ENCODE assay signal across 14 mouse cellular contexts in genomic region chr11:57958233-57958632, GRCm38 (mm10). TPM values are rescaled to one million over a fixed set of nuclear protein-coding genes. Genes with fewer than 3 reads are reported as not detected.
A peak's percentile ranks its signal among the peaks of the same experiment; 100 is the strongest.
DNase-seq lines count a peak whose midpoint lies in the region; ATAC-seq lines count a peak whose summit lies in the region.
"Had no signal": no experiment of that assay in that cellular context is flagged by ENCODE, and none has a peak within 500 bp of the region (broad histone marks: within the 10 kb centered on the region; RNA-seq: fewer than 3 reads in every experiment).

No protein-coding gene starts in this region.

- no peak for ATAC-seq in liver, embryonic 12.5 days
- ATAC-seq in intestine, embryonic 15.5 days: no peak
- no peak for ATAC-seq in kidney, embryonic 14.5 days (ENCODE audit: low FRiP score, low TSS enrichment)
- ATAC-seq: forebrain, embryonic 15.5 days; hindbrain, postnatal 0 days had no signal

- H3K27ac ChIP-seq in heart, embryonic 10.5 days: peak overlapping the region; percentile 64; the same call in 1 of the 2 replicates
- H3K27ac ChIP-seq in liver, embryonic 12.5 days: peak overlapping the region; percentile 99
- no peak overlapping the region for H3K27ac ChIP-seq in intestine, embryonic 15.5 days
- H3K27ac ChIP-seq in kidney, embryonic 14.5 days (ENCODE audit: low read depth, low read length): no peak overlapping the region
- H3K27ac ChIP-seq: forebrain, embryonic 15.5 days; hindbrain, postnatal 0 days had no signal

- WGBS in heart, embryonic 10.5 days: 72% methylated on average over 7 of the region's 7 CpGs
- 47% methylated on average over 7 of the region's 7 CpGs for WGBS in liver, embryonic 12.5 days (ENCODE audit: insufficient replicate concordance)
- WGBS in intestine, embryonic 15.5 days: 70% methylated on average over 7 of the region's 7 CpGs
- 73% methylated on average over 7 of the region's 7 CpGs for WGBS in kidney, embryonic 14.5 days

- no peak overlapping the region for H3K4me3 ChIP-seq in heart, embryonic 10.5 days
- H3K4me3 ChIP-seq in liver, embryonic 12.5 days: no peak overlapping the region
- no peak overlapping the region for H3K4me3 ChIP-seq in intestine, embryonic 15.5 days (replicated peaks)
- no peak overlapping the region for H3K4me3 ChIP-seq in kidney, embryonic 14.5 days (ENCODE audit: low read length)
- H3K4me3 ChIP-seq: forebrain, embryonic 15.5 days; megakaryocyte, embryonic 14.5 days had no signal

- peak overlapping the region; percentile 48 for H3K4me2 ChIP-seq in liver, embryonic 12.5 days
- no peak overlapping the region for H3K4me2 ChIP-seq in intestine, embryonic 15.5 days (replicated peaks)
- no peak overlapping the region for H3K4me2 ChIP-seq in kidney, embryonic 14.5 days (replicated peaks; ENCODE audit: low read depth, low read length)
- H3K4me2 ChIP-seq: forebrain, embryonic 15.5 days had no signal

- intact Hi-C loops in heart, postnatal 25 days (cut with DNase I): no loop called here

- H3K27me3 ChIP-seq in heart, embryonic 10.5 days (ENCODE audit: insufficient read depth, poor library complexity, severe bottlenecking): no peaks in the 10 kb centered on the region
- no peaks in the 10 kb centered on the region for H3K27me3 ChIP-seq in liver, embryonic 12.5 days (replicated peaks)
- H3K27me3 ChIP-seq in intestine, embryonic 15.5 days (replicated peaks): no peaks in the 10 kb centered on the region
- H3K27me3 ChIP-seq in kidney, embryonic 14.5 days (ENCODE audit: control insufficient read depth, insufficient read depth, low read length): no peaks in the 10 kb centered on the region
- H3K27me3 ChIP-seq: forebrain, embryonic 15.5 days; megakaryocyte, embryonic 14.5 days had no signal

- peak overlapping the region; percentile 58 for H3K9ac ChIP-seq in liver, embryonic 12.5 days
- H3K9ac ChIP-seq in intestine, embryonic 15.5 days: no peak overlapping the region
- H3K9ac ChIP-seq in kidney, embryonic 14.5 days (ENCODE audit: low read depth, low read length): no peak overlapping the region
- H3K9ac ChIP-seq: forebrain, embryonic 15.5 days had no signal

- H3K36me3 ChIP-seq in heart, embryonic 10.5 days: no peaks in the 10 kb centered on the region
- H3K36me3 ChIP-seq in liver, embryonic 12.5 days: no peaks in the 10 kb centered on the region
- H3K36me3 ChIP-seq in intestine, embryonic 15.5 days: no peaks in the 10 kb centered on the region
- H3K36me3 ChIP-seq in kidney, embryonic 14.5 days (ENCODE audit: control insufficient read depth, insufficient read depth, low read length): no peaks in the 10 kb centered on the region
- H3K36me3 ChIP-seq: forebrain, embryonic 15.5 days had no signal

- no peak for DNase-seq in heart, embryonic 10.5 days (ENCODE audit: low spot score)
- no peak for DNase-seq in heart, postnatal 25 days (ENCODE audit: low spot score)
- DNase-seq in lung, postnatal 4 days: peak; percentile 34 to 56
- peak; percentile 33 to 64 for DNase-seq in thymus, postnatal 36 days
- DNase-seq in adrenal gland, postnatal 4 days (ENCODE audit: low spot score in 2 of 2): no peak
- DNase-seq: heart, adult 11 months; kidney, postnatal 36 days; right cerebral cortex, postnatal 25 days had no signal

- H3K9me3 ChIP-seq in heart, embryonic 10.5 days: no peaks in the 10 kb centered on the region
- H3K9me3 ChIP-seq in liver, embryonic 12.5 days (replicated peaks): no peaks in the 10 kb centered on the region
- H3K9me3 ChIP-seq in intestine, embryonic 15.5 days: no peaks in the 10 kb centered on the region
- H3K9me3 ChIP-seq in kidney, embryonic 14.5 days (ENCODE audit: control insufficient read depth, low read length): no peaks in the 10 kb centered on the region
- H3K9me3 ChIP-seq: forebrain, embryonic 15.5 days; megakaryocyte, embryonic 14.5 days had no signal

- peaks cover 24% of the 10 kb centered on the region for H3K4me1 ChIP-seq in heart, embryonic 10.5 days
- peaks cover 96% of the 10 kb centered on the region for H3K4me1 ChIP-seq in liver, embryonic 12.5 days
- peaks cover 7% of the 10 kb centered on the region; the same call in 1 of the 2 replicates for H3K4me1 ChIP-seq in intestine, embryonic 15.5 days (replicated peaks)
- H3K4me1 ChIP-seq in kidney, embryonic 14.5 days (ENCODE audit: control insufficient read depth, insufficient read depth, low read length): no peaks in the 10 kb centered on the region

RNA-seq across cellular contexts. Expression of gene Larp1, which starts 50.6 kb away (rescaled TPM):
- 18.3 and 21.8 TPM in 2 replicates for polyA plus RNA-seq in heart, embryonic 10.5 days (2016; fragmentation: Nextera tagmentation; extraction: Ambion mirVana)
- total RNA-seq in heart, postnatal 25 days (2021): 10 to 100 TPM; 52.1 to 53.0 TPM
- 41.6 and 42.4 TPM in 2 replicates for polyA plus RNA-seq in liver, embryonic 12.5 days (2016; fragmentation: Nextera tagmentation; extraction: Ambion mirVana)
- 21.1 and 23.5 TPM in 2 replicates for polyA plus RNA-seq in intestine, embryonic 15.5 days (2015; fragmentation: Nextera tagmentation; extraction: Ambion mirVana)
- 21.5 and 25.0 TPM in 2 replicates for polyA plus RNA-seq in kidney, embryonic 14.5 days (2014; fragmentation: Nextera tagmentation; extraction: Ambion mirVana)
- 100 to 1,000 TPM; 103 to 106 TPM for total RNA-seq in adrenal gland, postnatal 4 days (2021)

Comparison
In these comparisons a context has a peak if more than half of its experiments do, and no peak if none do; other contexts are left out.
1. DNase-seq: peak in lung, postnatal 4 days (2 of 2) and thymus, postnatal 36 days (2 of 2); none in heart, embryonic 10.5 days (single experiment), heart, postnatal 25 days (single experiment) and adrenal gland, postnatal 4 days (0 of 2).
2. H3K27ac ChIP-seq: peak in heart, embryonic 10.5 days (single experiment) and liver, embryonic 12.5 days (single experiment); none in intestine, embryonic 15.5 days (single experiment) and kidney, embryonic 14.5 days (single experiment).